Mouse (Mus musculus) olfactory bulb, adult 2 months (tissue): ENCODE results near the gene Olfr391-ps. TPM values are rescaled to one million over a fixed set of nuclear protein-coding genes. Genes with fewer than 3 reads are reported as not detected.

Source experiments
- H3K27ac ChIP-seq: fragments of 200-500 bp; 2 replicates; pipeline ENCODE4 v1.5.1; 2012; ENCODE audit warnings: low read depth, low read length; ENCODE audit not compliant: insufficient read depth
- H3K4me1 ChIP-seq: fragments of 200-500 bp; 2 replicates; pipeline ENCODE4 v1.6.1; 2012; ENCODE audit warnings: low read length; ENCODE audit not compliant: control insufficient read depth, insufficient read depth
- H3K4me3 ChIP-seq: fragments of 200-500 bp; 2 replicates; pipeline ENCODE4 v1.5.1; 2012; ENCODE audit warnings: mild to moderate bottlenecking, low read depth, low read length, moderate library complexity; ENCODE audit not compliant: insufficient read depth
- CTCF ChIP-seq: fragments of 200-500 bp; IDR thresholded peaks from 2 replicates; pipeline ENCODE4 v1.5.1; 2012; ENCODE audit warnings: low read depth, mild to moderate bottlenecking, low read length, moderate library complexity; ENCODE audit not compliant: insufficient read depth
- POLR2A ChIP-seq: fragments of 200-500 bp; IDR thresholded peaks from 2 replicates; pipeline ENCODE4 v1.6.1; 2012; ENCODE audit warnings: mild to moderate bottlenecking, low read depth, low read length, moderate library complexity; ENCODE audit not compliant: insufficient read depth
- WGBS: fragments of 180-500 bp; shearing (Covaris S2); methylation state at CpG from one replicate; pipeline ENCODE4 v1.1.7; 2018; 5-methylcytosine and 5-hydroxymethylcytosine counted together
- polyA plus RNA-seq: library from polyadenylated mRNA; stranded (reverse); fragments of >200 nt; gene quantifications from 2 replicates; pipeline ENCODE4 v1.2.4, GENCODE M21; 2012; ENCODE audit warnings: low replicate concordance; ENCODE audit not compliant: missing spikeins, insufficient read depth, insufficient read length

The Olfr391-ps gene
- not detected in 2 replicates for polyA plus RNA-seq

GRCm38 (mm10) chr11:73802952-73803351 lies at the start of gene Olfr391-ps:
Gene Olfr391-ps, minus strand, starts transcription at chr11:73803052.
- TF ChIP-seq CTCF (no peak), POLR2A (no peak)
- WGBS: 21% methylated on average over 1 of the region's 1 CpGs
- Histone ChIP-seq H3K4me1 (no peaks in the 10 kb centered on the region), H3K4me3 (no peak within 1 kb of the TSS), H3K27ac (no peak within 1 kb of the TSS)

GRCm38 (mm10) chr11:73851354-73851753 lies 48.5 kb upstream of the Olfr391-ps start, which contains the start of gene Olfr393:
Gene Olfr393, minus strand, starts transcription at chr11:73851454.
- Histone ChIP-seq H3K4me3 (no peak within 1 kb of the TSS), H3K4me1 (no peaks in the 10 kb centered on the region), H3K27ac (no peak within 1 kb of the TSS)
- no peak for TF ChIP-seq CTCF
- no peak for TF ChIP-seq POLR2A

- TF ChIP-seq CTCF: no peak
- WGBS: 92% methylated on average over 1 of the region's 1 CpGs
- H3K4me1 ChIP-seq: no peaks in the 10 kb centered on the region
- no peak within 1 kb of the TSS for H3K27ac ChIP-seq
- no peak within 1 kb of the TSS for H3K4me3 ChIP-seq
Observed at GRCm38 (mm10) chr11:73816949-73817348, 14.1 kb upstream of the Olfr391-ps start, which contains the start of gene Olfr392. Gene Olfr392, minus strand, starts transcription at chr11:73817049.

DNA sequence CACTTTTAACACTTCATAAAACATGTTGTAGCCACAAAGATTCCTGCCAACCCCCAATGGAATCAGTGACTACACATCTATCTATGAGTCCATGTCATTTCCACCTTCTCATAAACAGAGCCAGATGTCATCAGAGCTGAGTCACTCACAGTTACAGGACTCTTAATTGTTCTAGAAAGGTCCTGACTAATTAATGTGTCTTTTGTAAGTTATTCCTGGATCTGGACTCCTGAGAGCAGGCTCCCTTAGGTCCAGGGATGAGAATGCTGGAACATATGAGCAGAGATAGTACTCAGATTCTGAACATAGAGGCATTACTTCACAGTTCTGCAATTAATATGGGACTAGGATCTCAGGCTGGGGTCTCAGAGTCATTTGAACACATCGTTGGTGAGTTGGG lies 20.2 kb downstream of the Olfr391-ps start, which contains the start of gene Olfr390:
Gene Olfr390, plus strand, starts transcription at position 301 of the 400 bp plus-strand sequence.
- no peak for TF ChIP-seq CTCF
- no peak for TF ChIP-seq POLR2A
- WGBS: 84% methylated on average over 1 of the region's 1 CpGs
- no peak within 1 kb of the TSS for H3K4me3 ChIP-seq
- H3K27ac ChIP-seq: no peak within 1 kb of the TSS
- H3K4me1 ChIP-seq: no peaks in the 10 kb centered on the region

- Histone ChIP-seq H3K4me3 (no peak within 1 kb of the TSS), H3K27ac (no peak within 1 kb of the TSS), H3K4me1 (no peaks in the 10 kb centered on the region)
- WGBS: 85% methylated on average over 1 of the region's 1 CpGs
- TF ChIP-seq POLR2A: no peak
- TF ChIP-seq CTCF: no peak
Observed at GRCm38 (mm10) chr11:73780613-73781012, 22.2 kb downstream of the Olfr391-ps start, which contains the start of gene Olfr389. Gene Olfr389, minus strand, starts transcription at chr11:73780713.

- Histone ChIP-seq H3K27ac (no peak overlapping the region), H3K4me1 (no peaks in the 10 kb centered on the region), H3K4me3 (no peak overlapping the region)
- TF ChIP-seq CTCF: no peak
- TF ChIP-seq POLR2A: no peak
Observed at GRCm38 (mm10) chr11:73759115-73759514, 43.7 kb downstream of the Olfr391-ps start.

Other genes starting within 250 kb of the Olfr391-ps start
- not detected in 2 replicates for gene Olfr385, start 210.0 kb downstream of the Olfr391-ps start, polyA plus RNA-seq
- not detected in 2 replicates for gene Olfr384, start 204.5 kb downstream of the Olfr391-ps start, polyA plus RNA-seq
- not detected in 2 replicates for gene Zfp735, start 114.3 kb downstream of the Olfr391-ps start, polyA plus RNA-seq
- gene Olfr389, start 22.3 kb downstream of the Olfr391-ps start, polyA plus RNA-seq: not detected in 2 replicates
- gene Olfr390, start 20.1 kb downstream of the Olfr391-ps start, polyA plus RNA-seq: not detected in 2 replicates
- not detected in 2 replicates for gene Olfr392, start 14.0 kb upstream of the Olfr391-ps start, polyA plus RNA-seq
- not detected in 2 replicates for gene Olfr393, start 48.4 kb upstream of the Olfr391-ps start, polyA plus RNA-seq
- gene Olfr394, start 87.7 kb upstream of the Olfr391-ps start, polyA plus RNA-seq: not detected in 2 replicates
- not detected in 2 replicates for gene Olfr395, start 106.2 kb upstream of the Olfr391-ps start, polyA plus RNA-seq
- gene Olfr23, start 133.6 kb upstream of the Olfr391-ps start, polyA plus RNA-seq: not detected in 2 replicates
- gene Olfr397, start 157.8 kb upstream of the Olfr391-ps start, polyA plus RNA-seq: not detected in 2 replicates
- not detected in 2 replicates for gene Olfr398, start 187.4 kb upstream of the Olfr391-ps start, polyA plus RNA-seq